Mouse (Mus musculus): ENCODE measurements around the gene Mrpl42. TPM values are rescaled to one million over a fixed set of nuclear protein-coding genes. Genes with fewer than 3 reads are reported as not detected.

Gene Mrpl42
- polyA plus RNA-seq, 1 experiment, result 749 TPM

DNA sequence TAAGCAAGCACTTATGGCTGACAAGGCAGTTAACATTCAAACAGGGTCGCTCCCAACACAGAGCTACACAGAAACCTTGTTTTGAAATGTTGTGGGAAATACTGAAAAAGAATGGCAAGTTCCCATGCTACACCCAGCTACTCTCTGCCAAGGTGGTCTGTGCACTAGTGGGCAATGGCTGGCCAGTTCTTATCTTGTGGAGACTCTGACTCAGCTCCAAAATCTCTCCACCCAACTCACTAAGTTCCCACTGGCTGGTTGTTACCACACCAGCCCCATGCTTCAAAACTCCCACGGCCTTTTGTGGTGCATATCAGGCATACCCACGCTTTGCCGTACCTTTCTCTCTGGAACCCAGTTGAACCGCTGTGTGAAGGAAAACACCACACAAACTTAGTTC is 31.2 kb upstream of the Mrpl42 start:
- H3K27ac ChIP-seq (replicated peaks; ENCODE audit: low read depth, low read length), result no peak overlapping the region
- peaks cover 12% of the 10 kb centered on the region for H3K4me1 ChIP-seq (ENCODE audit: control insufficient read depth, insufficient read depth, insufficient read length, low read length)
- H3K4me3 ChIP-seq (ENCODE audit: insufficient read depth, low read depth, low read length), result no peak overlapping the region

DNA sequence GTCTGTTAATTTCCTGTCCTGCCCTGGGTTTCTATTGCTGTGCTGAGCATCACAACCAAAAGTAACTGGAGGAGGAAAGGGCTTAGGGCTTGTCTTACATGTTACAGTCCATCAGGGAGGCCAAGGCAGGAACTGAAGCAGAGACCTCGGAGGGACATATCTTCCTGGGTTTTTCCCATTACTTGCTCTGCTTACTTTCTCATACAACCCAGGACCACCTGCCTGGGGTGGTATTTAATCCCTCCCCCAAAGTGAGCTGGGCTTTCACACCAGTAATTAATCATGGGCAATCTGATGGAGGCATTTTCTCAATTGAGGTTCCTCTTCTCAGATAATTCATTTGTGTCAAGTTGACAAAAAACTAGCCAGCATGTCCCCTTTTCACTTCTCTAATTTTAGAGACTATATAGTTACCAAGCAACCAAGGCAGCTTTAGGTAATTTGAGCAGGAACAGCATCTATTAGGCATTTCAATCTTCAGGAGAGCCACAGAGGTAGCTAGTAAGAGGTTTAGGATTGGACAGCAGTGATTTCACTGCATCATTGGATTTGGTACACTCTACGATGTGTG is 28.9 kb upstream of the Mrpl42 start:
- Histone ChIP-seq H3K4me3 (ENCODE audit: insufficient read depth, low read depth, low read length) (no peak overlapping the region), H3K4me1 (ENCODE audit: control insufficient read depth, insufficient read depth, insufficient read length, low read length) (peaks cover 12% of the 10 kb centered on the region), H3K27ac (replicated peaks; ENCODE audit: low read depth, low read length) (peak overlapping the region; percentile 7; the same call in 1 of the 2 replicates)

DNA sequence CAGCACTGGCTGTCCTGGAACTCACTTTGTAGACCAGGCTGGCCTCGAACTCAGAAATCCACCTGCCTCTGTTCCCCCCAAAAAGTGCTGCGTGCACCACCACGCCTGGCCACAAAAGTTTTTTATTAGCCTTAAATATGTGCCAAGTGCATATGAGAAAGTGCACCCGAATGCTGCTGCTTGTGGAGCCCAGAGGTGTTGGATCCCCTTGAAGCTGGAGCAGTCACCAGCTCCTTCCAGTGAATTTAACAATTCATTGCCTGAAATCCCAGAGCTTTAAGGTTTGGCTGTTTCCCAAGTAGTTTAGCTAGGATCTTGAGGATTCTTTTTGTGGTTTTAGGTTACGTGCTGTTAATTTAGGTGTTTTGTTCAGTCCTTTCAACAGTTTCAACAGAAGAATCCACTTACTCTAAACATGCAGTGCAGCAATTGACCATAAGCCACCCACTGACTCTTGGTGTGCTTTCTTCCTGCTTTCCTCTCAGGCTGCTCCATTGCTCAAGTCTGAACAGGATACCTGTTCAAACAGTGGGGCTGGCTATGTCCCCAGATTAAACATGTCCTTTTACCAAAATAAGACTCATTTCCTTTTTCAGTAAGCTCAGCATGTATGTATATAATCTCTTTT is 24.9 kb upstream of the Mrpl42 start:
- no peak overlapping the region for H3K27ac ChIP-seq (replicated peaks; ENCODE audit: low read depth, low read length)
- peaks cover 11% of the 10 kb centered on the region; the same call in 1 of the 2 replicates for H3K4me1 ChIP-seq (ENCODE audit: control insufficient read depth, insufficient read depth, insufficient read length, low read length)
- no peak overlapping the region for H3K4me3 ChIP-seq (ENCODE audit: insufficient read depth, low read depth, low read length)

DNA sequence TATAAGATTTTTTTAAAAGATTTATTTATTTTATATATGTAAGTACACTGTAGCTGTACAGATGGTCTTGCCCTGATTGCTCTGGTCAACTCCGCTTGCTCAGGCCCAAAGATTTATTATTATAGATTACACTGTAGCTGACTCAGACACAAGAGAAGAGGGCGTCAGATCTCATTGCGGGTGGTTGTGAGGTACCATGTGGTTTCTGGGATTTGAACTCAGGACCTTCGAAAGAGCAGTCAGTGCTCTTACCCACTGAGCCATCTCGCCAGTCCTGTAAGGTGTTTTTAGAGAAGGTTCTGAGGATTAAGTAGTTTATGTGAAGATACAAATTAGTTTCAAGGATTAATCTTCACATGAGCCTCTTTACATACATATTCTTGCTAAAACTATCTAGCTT is 24.1 kb upstream of the Mrpl42 start:
- Histone ChIP-seq H3K4me3 (ENCODE audit: insufficient read depth, low read depth, low read length) (no peak overlapping the region), H3K27ac (replicated peaks; ENCODE audit: low read depth, low read length) (no peak overlapping the region), H3K4me1 (ENCODE audit: control insufficient read depth, insufficient read depth, insufficient read length, low read length) (peaks cover 11% of the 10 kb centered on the region; the same call in 1 of the 2 replicates)

DNA sequence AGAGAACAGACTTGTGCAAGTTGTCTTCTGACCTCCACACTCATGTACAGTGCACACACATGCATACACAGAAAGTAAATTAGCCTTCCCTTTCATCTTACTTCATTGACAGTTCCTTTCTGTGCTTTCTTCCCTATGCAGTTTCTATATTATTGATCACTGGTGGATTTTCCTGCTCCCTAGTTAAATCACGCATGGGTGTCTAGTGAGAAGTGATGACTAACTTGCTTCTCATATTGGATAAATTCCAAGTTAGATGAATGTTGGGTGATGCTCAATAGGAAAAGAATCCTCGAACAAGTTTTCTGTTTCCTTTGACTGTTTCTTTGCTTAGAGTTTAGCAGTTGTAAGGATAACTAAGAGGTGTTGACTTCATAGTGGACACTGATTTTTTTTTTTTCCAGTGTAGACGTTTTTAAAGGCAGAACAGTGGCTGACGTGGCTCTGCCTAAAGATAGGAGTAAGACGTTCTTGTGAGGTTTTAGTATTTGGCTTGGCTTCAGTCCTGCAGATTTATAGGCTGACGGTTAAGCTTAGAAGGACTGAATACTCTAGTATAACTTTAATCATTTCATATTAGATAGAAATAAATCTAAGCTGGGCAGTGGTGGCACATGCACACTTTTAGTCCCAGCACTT is 23.4 kb upstream of the Mrpl42 start:
- H3K4me3 ChIP-seq (ENCODE audit: insufficient read depth, low read depth, low read length), result no peak overlapping the region
- H3K27ac ChIP-seq (replicated peaks; ENCODE audit: low read depth, low read length), result no peak overlapping the region
- H3K4me1 ChIP-seq (ENCODE audit: control insufficient read depth, insufficient read depth, insufficient read length, low read length), result peaks cover 7% of the 10 kb centered on the region

DNA sequence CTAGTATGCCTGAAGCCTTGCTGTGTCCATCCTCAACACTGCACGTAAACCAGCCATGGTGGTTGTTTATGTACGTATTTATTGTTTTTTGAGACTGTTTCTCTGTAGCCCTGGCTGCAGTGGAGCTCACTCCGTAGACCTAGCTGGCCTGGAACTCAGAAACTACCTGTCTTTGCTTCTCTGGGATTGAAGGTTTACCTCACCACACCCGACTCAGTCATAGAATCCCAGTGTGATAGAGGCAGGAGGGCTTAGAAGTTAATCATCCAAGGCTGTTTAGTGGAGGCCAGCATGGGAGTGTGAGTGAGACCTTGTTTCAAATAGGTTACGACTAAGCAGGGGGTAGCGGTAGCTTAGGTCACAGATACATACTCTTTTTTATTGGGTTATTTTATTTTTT is 15.9 kb upstream of the Mrpl42 start:
- Histone ChIP-seq H3K27ac (replicated peaks; ENCODE audit: low read depth, low read length) (no peak overlapping the region), H3K4me1 (ENCODE audit: control insufficient read depth, insufficient read depth, insufficient read length, low read length) (peaks cover 2% of the 10 kb centered on the region; the same call in 1 of the 2 replicates), H3K4me3 (ENCODE audit: insufficient read depth, low read depth, low read length) (no peak overlapping the region)

DNA sequence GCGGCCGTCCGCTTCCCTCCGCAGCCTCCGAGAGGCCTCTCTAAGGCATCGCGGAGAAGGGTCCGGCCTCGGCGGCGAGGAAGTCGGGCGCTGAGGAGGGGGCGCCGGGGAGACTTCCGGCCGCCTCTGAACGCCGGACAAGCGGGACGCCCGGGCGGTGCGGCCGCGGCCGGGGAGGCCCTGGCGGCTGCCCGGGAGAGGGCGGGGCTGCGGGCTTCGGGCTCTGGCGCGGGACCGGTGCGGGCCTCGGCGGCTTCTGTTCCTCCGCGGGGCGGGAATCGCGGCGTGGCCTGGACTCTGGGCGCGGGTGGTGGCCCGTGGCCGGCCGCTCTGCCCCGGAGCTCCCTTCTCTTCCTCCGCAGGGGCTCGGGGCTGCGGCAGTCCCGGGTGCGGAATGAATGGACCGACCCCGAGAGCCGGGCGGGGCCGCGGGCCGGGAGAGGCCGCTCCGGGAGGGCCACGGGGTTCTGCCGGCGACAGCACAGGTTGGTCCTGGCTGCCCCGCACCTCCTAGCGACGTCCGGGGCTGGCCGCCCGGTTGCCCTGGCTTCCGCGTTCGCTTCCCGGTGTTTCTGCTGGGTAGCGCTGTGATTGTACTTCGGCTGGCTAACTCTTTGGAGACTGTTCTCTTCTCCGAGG is 13.7 kb upstream of the Mrpl42 start:
- H3K4me3 ChIP-seq (ENCODE audit: insufficient read depth, low read depth, low read length), result peak overlapping the region; percentile 96
- H3K27ac ChIP-seq (replicated peaks; ENCODE audit: low read depth, low read length), result peak overlapping the region; percentile 79
- H3K4me1 ChIP-seq (ENCODE audit: control insufficient read depth, insufficient read depth, insufficient read length, low read length), result 0 out of 2 replicates have a peak, but pooled peaks cover 2% of the 10 kb centered on the region

DNA sequence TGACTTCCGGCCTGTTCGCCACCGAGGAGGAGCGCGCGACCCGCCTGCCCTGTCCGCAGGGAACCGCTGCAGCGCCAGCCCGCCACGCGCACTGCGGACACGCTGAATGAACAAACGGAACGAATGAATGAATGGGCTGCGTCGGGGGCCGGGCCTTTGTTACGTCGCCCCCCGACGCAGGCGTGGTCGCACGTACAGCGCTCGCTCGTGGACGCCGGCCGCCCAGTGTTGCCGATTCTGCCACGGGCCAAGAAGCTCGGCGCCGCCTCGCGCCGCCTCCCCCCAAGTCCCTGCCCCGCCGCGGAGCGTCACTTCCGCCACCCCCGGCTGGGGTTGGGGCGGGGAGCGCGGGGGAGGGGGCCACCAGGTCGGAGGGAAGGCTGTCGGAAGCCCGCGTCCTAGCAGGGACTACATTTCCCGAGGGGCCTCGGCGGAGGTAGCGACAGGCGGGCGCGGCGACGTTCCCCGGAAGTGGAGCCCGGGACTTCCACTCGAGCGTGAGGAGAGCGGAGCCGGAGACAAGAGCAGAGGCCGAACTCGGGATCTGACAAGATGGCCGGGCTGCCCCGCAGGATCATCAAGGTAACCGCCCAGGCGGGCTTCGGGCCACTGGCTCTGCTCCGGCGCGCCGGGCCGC is 13.0 kb upstream of the Mrpl42 start, which contains the start of gene Ube2n:
TSS of gene Ube2n (plus strand) at position 490 of the 637 bp plus-strand sequence.
- Histone ChIP-seq H3K27ac (replicated peaks; ENCODE audit: low read depth, low read length) (peak within 1 kb of the TSS; percentile 79), H3K4me3 (ENCODE audit: insufficient read depth, low read depth, low read length) (peak within 1 kb of the TSS; percentile 96), H3K4me1 (ENCODE audit: control insufficient read depth, insufficient read depth, insufficient read length, low read length) (0 out of 2 replicates have a peak, but pooled peaks cover 2% of the 10 kb centered on the region)

DNA sequence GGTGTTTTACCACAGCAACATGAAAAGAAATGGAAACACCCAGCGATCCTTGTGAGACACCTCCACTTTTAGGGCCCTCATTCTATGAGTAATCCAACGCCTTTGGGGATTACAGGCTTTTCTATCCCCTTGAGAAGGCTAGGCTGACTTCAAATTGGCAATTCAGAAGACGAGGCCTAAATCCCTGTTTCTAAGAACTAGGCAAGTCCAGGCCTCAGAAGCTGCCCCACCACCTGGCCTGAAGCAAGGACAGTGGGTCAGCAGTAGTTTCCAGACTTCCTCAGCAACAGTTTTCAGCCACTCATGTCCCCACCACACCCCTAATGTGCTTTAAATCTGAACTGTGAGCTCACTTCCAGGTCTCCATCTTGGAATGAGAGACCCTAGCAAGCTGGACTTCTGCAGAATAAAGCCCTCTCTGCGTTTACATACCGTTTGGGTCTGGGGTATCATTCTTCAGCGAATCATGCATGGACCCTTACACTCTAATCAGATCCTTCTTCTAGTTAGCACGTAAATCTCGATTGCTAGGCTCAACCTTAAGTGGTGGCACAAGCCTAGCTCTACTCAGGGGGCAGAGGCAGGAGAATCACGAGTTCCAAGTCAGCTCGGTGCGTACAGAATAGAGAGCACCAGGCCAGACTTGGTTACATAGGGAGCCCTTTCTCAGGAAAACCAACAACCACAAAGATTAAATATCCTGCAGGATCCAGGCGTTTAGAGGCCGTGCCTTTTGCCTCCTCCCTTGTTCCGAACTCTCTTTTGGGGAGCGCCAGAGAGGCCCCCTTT is 12.2 kb upstream of the Mrpl42 start:
- Histone ChIP-seq H3K27ac (replicated peaks; ENCODE audit: low read depth, low read length) (peak overlapping the region; percentile 43), H3K4me1 (ENCODE audit: control insufficient read depth, insufficient read depth, insufficient read length, low read length) (peaks cover 8% of the 10 kb centered on the region; the same call in 1 of the 2 replicates), H3K4me3 (ENCODE audit: insufficient read depth, low read depth, low read length) (peak overlapping the region; percentile 60)

DNA sequence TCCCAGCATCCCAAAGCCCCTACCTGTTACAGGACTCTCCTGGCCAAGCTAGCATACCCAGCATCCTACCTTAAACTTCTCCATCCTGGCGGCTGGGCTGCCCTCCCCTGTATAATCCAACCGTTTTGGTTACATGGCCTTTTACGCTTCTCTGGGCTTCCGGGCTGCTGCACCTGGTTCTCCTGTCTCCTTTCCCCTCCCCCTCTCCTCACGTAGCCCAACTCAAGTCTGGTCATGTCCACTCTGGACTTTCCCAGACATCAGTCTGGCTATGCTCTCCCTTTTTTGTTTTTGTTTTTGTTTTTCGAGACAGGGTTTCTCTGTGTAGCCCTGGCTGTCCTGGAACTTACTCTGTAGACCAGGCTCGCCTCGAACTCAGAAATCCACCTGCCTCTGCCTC is 10.9 kb upstream of the Mrpl42 start:
- no peak overlapping the region for H3K27ac ChIP-seq (replicated peaks; ENCODE audit: low read depth, low read length)
- no peak overlapping the region for H3K4me3 ChIP-seq (ENCODE audit: insufficient read depth, low read depth, low read length)
- peaks cover 11% of the 10 kb centered on the region; the same call in 1 of the 2 replicates for H3K4me1 ChIP-seq (ENCODE audit: control insufficient read depth, insufficient read depth, insufficient read length, low read length)

DNA sequence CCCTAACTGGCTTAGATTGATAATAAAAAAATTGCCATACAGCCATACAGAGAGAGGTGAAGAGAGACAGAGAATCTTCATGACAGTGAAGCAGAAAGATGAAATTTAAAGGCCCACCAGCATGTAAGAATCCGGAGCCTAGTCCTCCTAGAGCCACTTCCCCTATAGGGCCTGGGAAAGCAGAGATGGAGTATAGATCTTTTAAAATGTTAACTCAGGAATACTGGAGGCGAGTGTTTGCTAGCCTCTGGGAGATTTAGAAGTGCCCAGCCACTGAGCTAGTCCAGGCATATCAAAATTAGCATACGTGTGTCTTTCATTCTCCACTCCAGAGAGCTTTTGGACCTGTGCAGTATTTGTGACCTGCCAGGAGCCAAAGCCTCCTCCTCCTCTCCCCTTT is 7.5 kb upstream of the Mrpl42 start:
- Histone ChIP-seq H3K4me3 (ENCODE audit: insufficient read depth, low read depth, low read length) (no peak overlapping the region), H3K4me1 (ENCODE audit: control insufficient read depth, insufficient read depth, insufficient read length, low read length) (peaks cover 9% of the 10 kb centered on the region; the same call in 1 of the 2 replicates), H3K27ac (replicated peaks; ENCODE audit: low read depth, low read length) (peak overlapping the region; percentile 14; the same call in 1 of the 2 replicates)

DNA sequence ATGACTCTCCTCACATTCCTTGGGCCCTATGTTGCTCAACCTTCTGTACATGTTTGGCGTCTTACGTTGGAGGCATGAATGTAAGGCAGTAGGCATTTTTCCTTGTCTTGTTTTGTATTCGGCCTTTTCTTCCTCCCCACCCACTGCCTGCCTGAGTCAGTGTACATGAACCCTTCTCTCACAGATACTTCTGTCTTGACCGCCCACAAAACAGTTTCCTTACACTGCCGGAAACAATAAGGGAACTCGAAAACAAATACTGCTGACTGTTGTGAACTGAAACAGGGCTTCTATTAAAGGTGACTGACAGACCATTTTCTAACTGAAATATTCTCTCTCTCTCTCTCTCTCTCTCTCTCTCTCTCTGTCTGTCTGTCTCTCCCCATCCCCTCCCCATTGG is 7.1 kb upstream of the Mrpl42 start:
- Histone ChIP-seq H3K4me1 (ENCODE audit: control insufficient read depth, insufficient read depth, insufficient read length, low read length) (peaks cover 9% of the 10 kb centered on the region; the same call in 1 of the 2 replicates), H3K4me3 (ENCODE audit: insufficient read depth, low read depth, low read length) (no peak overlapping the region), H3K27ac (replicated peaks; ENCODE audit: low read depth, low read length) (peak overlapping the region; percentile 70)

DNA sequence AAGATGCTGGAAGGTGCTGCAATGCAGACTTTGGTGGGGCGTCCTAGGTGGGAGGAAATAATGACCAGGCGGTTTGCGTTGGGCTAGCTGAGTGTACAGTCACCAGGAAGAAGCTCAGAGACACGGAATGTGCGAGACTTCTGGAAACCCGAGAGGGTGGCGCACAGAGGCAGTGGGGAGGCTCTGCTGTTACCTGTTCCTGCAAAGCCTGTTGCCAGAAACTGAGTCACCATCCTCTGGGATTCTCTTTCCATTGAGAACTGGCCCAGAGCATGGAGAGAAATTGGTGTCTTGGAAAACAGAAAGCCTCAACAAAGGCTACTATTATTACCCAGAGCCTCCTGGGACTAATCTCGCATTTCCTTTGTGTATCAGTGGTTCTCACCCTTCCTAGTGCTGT is 6.4 kb upstream of the Mrpl42 start:
- H3K4me1 ChIP-seq (ENCODE audit: control insufficient read depth, insufficient read depth, insufficient read length, low read length), result peaks cover 9% of the 10 kb centered on the region; the same call in 1 of the 2 replicates
- H3K4me3 ChIP-seq (ENCODE audit: insufficient read depth, low read depth, low read length), result no peak overlapping the region
- H3K27ac ChIP-seq (replicated peaks; ENCODE audit: low read depth, low read length), result peak overlapping the region; percentile 40; the same call in 1 of the 2 replicates

DNA sequence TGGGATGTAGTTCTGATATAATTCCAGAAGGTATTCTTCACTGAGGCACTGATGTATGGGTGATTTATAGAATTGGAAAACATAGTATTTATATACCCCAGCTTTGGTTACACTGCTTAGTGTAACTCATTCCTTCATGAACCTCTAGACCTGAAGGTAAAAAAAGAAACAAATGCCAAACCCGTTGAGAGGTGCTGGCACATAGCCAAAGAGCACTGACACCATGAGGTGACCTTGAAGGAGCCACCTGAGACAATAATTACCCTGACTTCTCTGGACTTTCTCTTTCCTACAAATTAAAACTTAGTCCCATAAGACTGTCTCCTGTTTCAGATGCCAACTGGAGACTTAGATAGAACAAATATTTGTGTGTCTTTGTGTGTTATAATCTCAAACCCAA is 2.6 kb upstream of the Mrpl42 start:
- Histone ChIP-seq H3K4me3 (ENCODE audit: insufficient read depth, low read depth, low read length) (no peak overlapping the region), H3K4me1 (ENCODE audit: control insufficient read depth, insufficient read depth, insufficient read length, low read length) (peaks cover 6% of the 10 kb centered on the region; the same call in 1 of the 2 replicates), H3K27ac (replicated peaks; ENCODE audit: low read depth, low read length) (no peak overlapping the region)

Measured in brown adipose tissue, adult 24 weeks (tissue).